Mouse (Mus musculus) ES-E14 (cell line): ENCODE measurements at regions not wholly inside any gene's neighbourhood (a gene's known extent, or its start where the extent isn't known, plus 50 kb on each side); places are given as distances from the start of the nearest gene placed in this dataset.

ENCODE experiments used
- CHD2 ChIP-seq: IDR thresholded peaks from 2 replicates; pipeline ENCODE4 v1.6.1; 2014; ENCODE audit warnings: mild to moderate bottlenecking, low read depth, low read length, inconsistent platforms
- HCFC1 ChIP-seq: IDR thresholded peaks from 2 replicates; pipeline ENCODE4 v1.6.1; 2012; ENCODE audit warnings: low read length, inconsistent platforms, borderline replicate concordance; ENCODE audit not compliant: insufficient read depth
- ZC3H11A ChIP-seq: IDR thresholded peaks from 2 replicates; pipeline ENCODE4 v1.6.1; 2012; ENCODE audit warnings: low read depth, mild to moderate bottlenecking, inconsistent platforms, low read length, borderline replicate concordance

DNA sequence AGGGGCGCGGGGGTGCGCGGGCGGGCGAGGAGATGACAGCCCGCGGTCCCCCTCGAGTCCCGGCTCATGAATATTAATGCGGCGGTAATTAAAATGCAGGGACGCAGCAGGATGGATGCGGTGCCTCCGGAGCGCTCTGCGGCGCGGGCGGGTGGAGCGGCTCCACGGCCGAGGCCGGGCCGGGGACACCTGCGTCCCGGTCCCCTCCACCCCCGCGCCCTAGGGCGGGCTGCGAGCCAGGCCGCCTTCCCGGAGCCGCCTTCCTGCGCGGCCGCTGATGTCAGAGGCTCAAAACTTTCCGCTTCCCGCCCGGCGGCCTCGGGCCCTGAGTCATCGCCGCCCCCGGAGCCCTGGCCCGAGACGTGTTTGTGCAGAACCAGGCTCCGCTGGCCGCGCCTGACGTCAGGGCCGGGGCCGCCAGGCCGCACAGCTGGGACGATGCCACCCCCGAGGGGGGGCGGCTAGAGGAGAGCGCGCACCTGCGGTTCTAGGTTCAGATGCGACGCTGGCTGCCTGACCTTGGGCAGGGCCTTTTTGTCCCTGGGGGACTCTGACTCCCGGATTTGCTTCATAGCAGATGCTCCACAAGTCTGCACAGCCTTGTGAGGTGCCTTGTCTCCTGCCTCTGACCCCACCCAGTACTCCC is 91.5 kb downstream of the 1700001O22Rik start:
- TF ChIP-seq HCFC1 = no peak
- no peak for TF ChIP-seq CHD2
- TF ChIP-seq ZC3H11A = no peak
